Mouse (Mus musculus) CH12.LX (cell line): ENCODE results near the gene Clmn. TPM values are rescaled to one million over a fixed set of nuclear protein-coding genes. Genes with fewer than 3 reads are reported as not detected.
A peak's percentile ranks its signal among the peaks of the same experiment; 100 is the strongest.

Experiments used
- DNase-seq: peaks from one replicate; pipeline ENCODE4 v3.0.0-alpha.2; 2013; ENCODE audit errors: extremely low read depth
- H3K27ac ChIP-seq: 2 replicates; pipeline ENCODE4 v1.5.1; 2012; ENCODE audit warnings: low read depth, mild to moderate bottlenecking, control low read depth, moderate library complexity; ENCODE audit not compliant: insufficient read depth
- H3K27me3 ChIP-seq: replicated peaks from 2 replicates; pipeline ENCODE3; 2012; ENCODE audit warnings: inconsistent platforms
- H3K36me3 ChIP-seq, 2 experiments: replicated peaks in 1 of 2; 2 replicates each; pipeline versions ENCODE3 to v1.6.1; 2012; ENCODE audit warnings: inconsistent platforms in 1 of 2, low read length in 1 of 2, mild to moderate bottlenecking in 1 of 2, mixed read lengths in 1 of 2, moderate library complexity in 1 of 2; ENCODE audit not compliant: control insufficient read depth in 1 of 2, insufficient read depth in 1 of 2
- H3K4me1 ChIP-seq, 2 experiments: 2 replicates each; pipeline ENCODE4 v1.6.1; 2012; ENCODE audit warnings: inconsistent platforms in 1 of 2, moderate library complexity in 1 of 2; ENCODE audit not compliant: insufficient read depth in 2 of 2, control insufficient read depth in 1 of 2
- H3K4me2 ChIP-seq: 2 replicates; pipeline ENCODE4 v1.6.1; 2012; ENCODE audit warnings: low read depth, mild to moderate bottlenecking, control low read depth; ENCODE audit not compliant: poor library complexity, insufficient read depth, severe bottlenecking
- H3K4me3 ChIP-seq, 3 experiments: fragments of 150-350 bp in 1 of 3; sonication (generic) in 1 of 3; replicated peaks in 1 of 3; 2 replicates each; pipeline versions ENCODE3 to v1.5.1; 2011 to 2012; ENCODE audit warnings: low read depth in 2 of 3, low read length in 2 of 3, mild to moderate bottlenecking in 2 of 3, moderate library complexity in 2 of 3, control low read depth in 1 of 3, improper control_type of control experiment in 1 of 3, inconsistent platforms in 1 of 3, mixed read lengths in 1 of 3; ENCODE audit not compliant: poor library complexity in 1 of 3
- H3K79me2 ChIP-seq: replicated peaks from 2 replicates; pipeline ENCODE4 v1.6.1; 2012; ENCODE audit warnings: mild to moderate bottlenecking, moderate library complexity; ENCODE audit not compliant: control insufficient read depth, poor library complexity, insufficient read depth, severe bottlenecking; ENCODE audit errors: extremely low read depth
- H3K9ac ChIP-seq: 2 replicates; pipeline ENCODE4 v1.6.1; 2012; ENCODE audit warnings: low read depth, mild to moderate bottlenecking, control low read depth, moderate library complexity; ENCODE audit not compliant: insufficient read depth
- H3K9me3 ChIP-seq: replicated peaks from 2 replicates; pipeline ENCODE3; 2012; ENCODE audit warnings: low read length, inconsistent platforms, mixed read lengths
- CHD2 ChIP-seq: IDR thresholded peaks from 2 replicates; pipeline ENCODE4 v1.6.1; 2011; ENCODE audit warnings: low read length, improper control_type of control experiment
- CTCF ChIP-seq, 2 experiments: IDR thresholded peaks in 1 of 2; conservative IDR thresholded peaks in 1 of 2; 2 replicates each; pipeline ENCODE4 v1.5.1; 2011 to 2012; ENCODE audit warnings: low read depth in 2 of 2, low read length in 2 of 2, improper control_type of control experiment in 1 of 2, inconsistent platforms in 1 of 2, mild to moderate bottlenecking in 1 of 2, moderate library complexity in 1 of 2
- ELF1 ChIP-seq: IDR thresholded peaks from 2 replicates; pipeline ENCODE4 v1.6.1; 2014; ENCODE audit warnings: low read depth, mild to moderate bottlenecking, inconsistent platforms, low read length, improper control_type of control experiment
- GABPA ChIP-seq: IDR thresholded peaks from 2 replicates; pipeline ENCODE4 v1.6.1; 2012; ENCODE audit warnings: low read depth, low read length, improper control_type of control experiment, inconsistent platforms; ENCODE audit not compliant: insufficient replicate concordance
- HCFC1 ChIP-seq: IDR thresholded peaks from 2 replicates; pipeline ENCODE4 v1.6.1; 2012; ENCODE audit warnings: low read depth, mild to moderate bottlenecking, inconsistent platforms, low read length, improper control_type of control experiment
- IRF4 ChIP-seq: IDR thresholded peaks from 2 replicates; pipeline ENCODE4 v1.6.1; 2014; ENCODE audit warnings: low read depth, mild to moderate bottlenecking, inconsistent platforms, low read length, improper control_type of control experiment
- MAX ChIP-seq: IDR thresholded peaks from 2 replicates; pipeline ENCODE4 v1.6.1; 2011; ENCODE audit warnings: low read length, improper control_type of control experiment
- MYC ChIP-seq: IDR thresholded peaks from 2 replicates; pipeline ENCODE4 v1.6.1; 2011; ENCODE audit warnings: low read depth, mild to moderate bottlenecking, improper control_type of control experiment, low read length
- NELFE ChIP-seq: IDR thresholded peaks from 2 replicates; pipeline ENCODE4 v1.6.1; 2011; ENCODE audit warnings: low read depth, low read length, improper control_type of control experiment
- PAX5 ChIP-seq: IDR thresholded peaks from 2 replicates; pipeline ENCODE4 v1.6.1; 2012; ENCODE audit warnings: low read length, inconsistent platforms, mixed read lengths
- POLR2A ChIP-seq: IDR thresholded peaks from 2 replicates; pipeline ENCODE4 v1.6.1; 2011; ENCODE audit warnings: low read depth, mild to moderate bottlenecking, improper control_type of control experiment, low read length
- POLR2AphosphoS2 ChIP-seq: IDR thresholded peaks from 2 replicates; pipeline ENCODE4 v1.6.1; 2011; ENCODE audit warnings: low read depth, low read length, improper control_type of control experiment
- RAD21 ChIP-seq: IDR thresholded peaks from 2 replicates; pipeline ENCODE4 v1.6.1; 2011; ENCODE audit warnings: low read depth, mild to moderate bottlenecking, low read length, improper control_type of control experiment, moderate library complexity
- SIN3A ChIP-seq: IDR thresholded peaks from 2 replicates; pipeline ENCODE4 v1.6.1; 2012; ENCODE audit warnings: low read length, improper control_type of control experiment, inconsistent platforms
- SMC3 ChIP-seq: IDR thresholded peaks from 2 replicates; pipeline ENCODE4 v1.6.1; 2011; ENCODE audit warnings: low read depth, low read length, improper control_type of control experiment
- TBP ChIP-seq: conservative IDR thresholded peaks from 2 replicates; pipeline ENCODE4 v1.6.1; 2011; ENCODE audit warnings: low read depth, low read length, improper control_type of control experiment
- TCF12 ChIP-seq: IDR thresholded peaks from 2 replicates; pipeline ENCODE4 v1.6.1; 2014; ENCODE audit warnings: low read depth, mild to moderate bottlenecking, inconsistent platforms, low read length, improper control_type of control experiment
- UBTF ChIP-seq: IDR thresholded peaks from 2 replicates; pipeline ENCODE4 v1.6.1; 2012; ENCODE audit warnings: low read depth, mild to moderate bottlenecking, inconsistent platforms, low read length, improper control_type of control experiment, moderate library complexity
- USF2 ChIP-seq: conservative IDR thresholded peaks from 2 replicates; pipeline ENCODE4 v1.6.1; 2011; ENCODE audit warnings: low read depth, low read length, improper control_type of control experiment
- ZKSCAN1 ChIP-seq: IDR thresholded peaks from 2 replicates; pipeline ENCODE4 v1.6.1; 2012; ENCODE audit warnings: low read depth, inconsistent platforms, low read length, improper control_type of control experiment, borderline replicate concordance
- ZMIZ1 ChIP-seq: IDR thresholded peaks from 2 replicates; pipeline ENCODE4 v1.6.1; 2012; ENCODE audit warnings: low read depth, mild to moderate bottlenecking, inconsistent platforms, low read length, improper control_type of control experiment
- dilution Hi-C: fragments of 300-500 bp; cut with MboI; formaldehyde crosslinking; loops from 2 replicates; pipeline ENCODE4 v1.14.3; 2020; ENCODE audit warnings: low sequenced_read_pairs; ENCODE audit not compliant: extremely low pct_unique_long_range_greater_than_20kb, extremely low pct_ligation_motif_present
- in situ Hi-C: fragments of 300-500 bp; cut with MboI; formaldehyde crosslinking; loops from 3 replicates; pipeline ENCODE4 v1.14.3; 2019; ENCODE audit warnings: low sequenced_read_pairs, low pct_ligation_motif_present, low pct_unique_long_range_greater_than_20kb, mixed read lengths
- polyA plus RNA-seq: library from polyadenylated mRNA; unstranded; fragments of >175 nt; gene quantifications from 2 replicates; pipeline ENCODE4 v1.2.1, GENCODE M21; 2012; ENCODE audit warnings: low read depth; ENCODE audit not compliant: insufficient read length
- total RNA-seq, 2 experiments: library from RNA; depleted of rRNA; stranded (reverse); fragments of 300-350 nt in 1 of 2; fragments of >200 nt in 1 of 2; gene quantifications; 2 replicates each; pipeline ENCODE4 v1.2.3; 2012 to 2014

Gene Clmn
- total and polyA plus RNA-seq, 3 experiments, result not detected

DNA sequence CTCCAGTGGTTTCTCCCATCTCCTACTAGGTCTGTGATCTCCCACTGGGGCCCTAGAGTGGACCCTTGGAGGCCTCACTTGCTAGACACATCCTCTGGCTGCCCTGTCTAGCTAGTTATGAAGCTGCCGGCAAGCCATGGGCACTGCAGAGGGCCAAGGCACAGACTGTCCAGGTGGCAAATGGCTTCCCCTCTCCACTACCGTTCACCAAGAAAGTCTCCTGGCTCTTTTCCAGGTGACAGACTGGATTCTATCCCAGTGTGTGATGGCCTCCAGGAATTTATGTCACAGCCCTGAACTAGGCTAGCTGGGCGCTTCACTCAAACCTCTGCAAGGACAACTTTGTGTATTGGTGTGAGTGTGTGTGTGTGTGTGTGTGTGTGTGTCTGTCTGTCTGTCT is 35.0 kb upstream of the Clmn start:
- Histone ChIP-seq H3K36me3 (no peaks in the 10 kb centered on the region), H3K4me3 (no peak overlapping the region)
- no peak for TF ChIP-seq HCFC1
- TF ChIP-seq MAX, result no peak
- TF ChIP-seq POLR2AphosphoS2, result no peak
- TF ChIP-seq PAX5, result no peak
- TF ChIP-seq, all 38 proteins: peak for 0
- H3K9me3 ChIP-seq, result peaks cover 2% of the 10 kb centered on the region
- dilution Hi-C loops (no loop called here), in situ Hi-C loops (no loop called here)
- H3K79me2 ChIP-seq, result no peaks in the 10 kb centered on the region
- peaks cover 28% of the 10 kb centered on the region for H3K27me3 ChIP-seq
- no peak overlapping the region for H3K4me2 ChIP-seq
- H3K9ac ChIP-seq, result no peak overlapping the region
- H3K27ac ChIP-seq, result no peak overlapping the region
- no peak for DNase-seq
- H3K4me1 ChIP-seq, result peaks cover 5 to 16% of the 10 kb centered on the region in 2 experiments; a peak in 2 of 4 replicates

DNA sequence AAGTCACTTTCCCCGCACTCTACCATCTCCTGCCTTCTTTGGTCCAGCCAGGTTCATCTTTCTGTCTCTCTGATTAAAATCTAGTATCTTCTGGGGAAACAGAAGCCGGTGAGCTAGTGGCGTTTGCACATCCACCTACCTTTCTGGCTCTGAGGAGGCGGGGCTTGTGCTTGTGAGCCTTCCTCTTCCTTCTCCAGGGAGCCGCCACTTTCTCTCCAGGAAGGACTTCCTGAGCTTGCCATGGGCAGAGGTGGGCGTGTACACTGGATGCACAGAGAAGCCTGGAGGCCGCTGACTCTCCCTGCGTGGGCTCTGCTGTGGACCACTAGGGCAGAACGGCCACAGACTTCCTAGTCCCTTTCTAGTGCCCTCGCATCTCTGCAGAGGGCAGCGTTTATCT is 34.3 kb upstream of the Clmn start:
- Histone ChIP-seq H3K9ac (no peak overlapping the region), H3K4me1 (peaks cover 5 to 12% of the 10 kb centered on the region in 2 experiments; a peak in 2 of 4 replicates)
- in situ Hi-C loops, result no loop called here

DNA sequence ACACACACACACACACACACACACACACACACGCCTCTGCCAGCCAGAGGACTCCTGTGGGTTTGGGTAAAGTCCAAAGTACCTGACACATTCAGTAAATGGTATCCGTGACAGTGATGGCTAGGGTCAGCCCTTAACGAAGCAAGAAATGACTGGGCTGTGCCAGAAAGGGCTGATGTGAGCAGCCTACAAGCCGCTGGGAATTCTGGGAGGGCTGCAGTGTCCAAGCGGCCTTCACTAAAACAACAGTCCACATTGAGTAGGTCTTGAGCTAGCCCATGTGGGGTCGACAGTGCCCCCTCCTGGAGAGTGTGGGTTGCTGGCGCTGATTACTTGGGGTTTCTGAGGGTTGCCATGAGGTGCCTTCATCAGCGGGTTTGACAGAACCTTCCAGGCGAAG is 33.8 kb upstream of the Clmn start:
- H3K36me3 ChIP-seq, result no peaks in the 10 kb centered on the region
- H3K4me1 ChIP-seq, result peaks cover under 1 to 7% of the 10 kb centered on the region in 2 experiments; a peak in 1 of 4 replicates
- H3K9ac ChIP-seq, result no peak overlapping the region
- no peak overlapping the region for H3K27ac ChIP-seq
- peak; percentile 16 for DNase-seq
- H3K4me3 ChIP-seq, result no peak overlapping the region
- dilution Hi-C loops (no loop called here), in situ Hi-C loops (no loop called here)
- H3K79me2 ChIP-seq, result no peaks in the 10 kb centered on the region
- no peak for TF ChIP-seq SIN3A
- TF ChIP-seq CTCF (conservative IDR thresholded peaks at IDR 0.05 in 1 of 2, IDR thresholded peaks at IDR 0.05 in 1 of 2; ENCODE audit: low read depth in 2 of 2, low read length in 2 of 2), result peak; percentile 24 to 57; a peak in 2 of 4 replicates
- TF ChIP-seq SMC3, result peak; percentile 29
- TF ChIP-seq RAD21, result peak; percentile 30
- H3K4me2 ChIP-seq, result no peak overlapping the region
- H3K9me3 ChIP-seq, result peaks cover 5% of the 10 kb centered on the region
- H3K27me3 ChIP-seq, result peaks cover 31% of the 10 kb centered on the region

More for the DNA sequence above, 34.3 kb upstream of the Clmn start:
- Histone ChIP-seq H3K27me3 (peaks cover 32% of the 10 kb centered on the region), H3K36me3 (no peaks in the 10 kb centered on the region), H3K79me2 (no peaks in the 10 kb centered on the region), H3K9me3 (peaks cover 5% of the 10 kb centered on the region), H3K4me3 (no peak overlapping the region), H3K4me2 (no peak overlapping the region), H3K27ac (no peak overlapping the region)
- DNase-seq, result no peak
- TF ChIP-seq ZMIZ1 (no peak), NELFE (no peak), GABPA (no peak), TCF12 (no peak), IRF4 (no peak), POLR2A (no peak), ZKSCAN1 (no peak), TBP (no peak), CTCF (conservative IDR thresholded peaks at IDR 0.05 in 1 of 2, IDR thresholded peaks at IDR 0.05 in 1 of 2; ENCODE audit: low read depth in 2 of 2, low read length in 2 of 2) (no peak), USF2 (no peak), CHD2 (no peak), SIN3A (no peak), UBTF (no peak), ELF1 (no peak), MYC (no peak)
- dilution Hi-C loops, result no loop called here
